Mouse (Mus musculus) cerebellum, postnatal 14 days (tissue): ENCODE measurements at regions not wholly inside any gene's neighbourhood (a gene's known extent, or its start where the extent isn't known, plus 50 kb on each side); places are given as distances from the start of the nearest gene placed in this dataset.

Source experiments
- DNase-seq, 2 experiments: peaks; one replicate each; pipeline ENCODE4 v3.0.0; 2021; ENCODE audit warnings: mixed read lengths in 2 of 2

DNA sequence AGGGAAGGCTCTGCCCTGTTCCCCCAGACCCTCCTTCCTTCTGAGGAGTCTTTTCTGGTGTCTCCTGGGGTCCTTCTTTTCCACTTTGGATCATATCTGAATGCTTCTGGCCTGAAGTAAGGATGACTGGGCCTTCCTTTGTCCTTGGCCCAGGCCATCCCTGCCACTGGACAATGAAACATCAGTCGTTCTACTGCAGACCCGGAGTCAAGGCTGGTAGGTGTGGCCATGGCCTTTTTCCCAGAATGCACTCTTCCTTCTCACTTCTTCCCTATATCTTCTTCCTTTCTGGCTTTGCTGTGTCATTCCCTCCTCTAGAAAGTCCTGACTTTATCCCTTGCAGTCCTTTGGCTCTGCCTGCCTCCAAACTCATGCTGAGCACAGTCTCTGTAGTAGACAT, 151.2 kb upstream of the Frmd6 start:
- no peak for DNase-seq

DNA sequence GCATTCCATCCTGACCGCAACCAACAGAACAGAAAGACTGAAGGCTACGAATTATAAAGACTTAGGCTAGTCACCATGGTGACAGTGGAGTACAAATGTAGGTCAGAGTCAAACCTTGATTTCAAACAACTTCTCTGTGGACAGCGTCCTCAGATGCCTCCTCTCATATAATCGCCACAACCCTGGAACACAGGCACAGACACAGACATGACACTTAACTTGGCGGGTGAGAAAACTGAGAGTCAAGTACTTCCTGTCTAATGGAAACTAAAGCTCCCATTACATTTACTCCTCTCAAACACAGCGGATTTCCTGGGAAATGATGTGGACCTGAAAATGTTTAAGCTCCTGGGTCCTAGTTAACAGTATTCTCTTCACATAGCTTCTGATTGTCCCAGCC, 149.5 kb upstream of the Frmd6 start:
- no peak for DNase-seq

DNA sequence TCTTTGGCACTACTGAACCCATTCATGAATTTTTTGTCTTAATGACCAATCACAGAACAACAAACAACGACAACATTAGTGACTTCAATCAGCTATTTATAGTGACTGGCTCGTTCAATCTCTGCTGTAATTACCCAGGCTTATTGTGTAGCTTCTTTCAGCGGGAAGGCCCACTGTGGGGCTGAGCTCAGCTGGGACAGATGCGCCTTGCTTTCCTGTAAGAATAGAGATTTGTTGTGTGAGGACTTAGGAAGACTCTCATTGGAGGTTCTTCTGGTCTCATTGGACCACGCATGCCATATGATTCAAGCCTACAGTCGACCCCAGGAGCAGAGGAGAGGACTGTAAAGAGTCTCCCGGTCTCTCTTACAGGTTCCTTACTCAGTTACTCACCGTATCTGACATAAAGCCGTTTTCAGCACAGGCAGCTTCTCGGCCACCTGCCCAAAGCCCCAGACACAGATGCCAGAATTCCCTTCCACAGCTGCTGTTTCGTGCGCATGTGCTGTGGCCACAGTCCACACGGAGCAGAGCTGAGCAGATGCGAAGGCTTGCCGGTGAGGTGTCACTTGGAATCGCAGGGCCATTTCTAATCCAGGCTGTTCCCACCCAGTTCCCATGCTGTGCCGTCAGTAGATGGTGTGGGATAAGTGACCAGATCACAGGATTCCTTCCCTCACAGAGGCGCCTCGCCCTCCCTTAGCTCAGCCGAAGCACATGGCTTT, 145.5 kb upstream of the Frmd6 start:
- peak; percentile 40 to 59 for DNase-seq

DNA sequence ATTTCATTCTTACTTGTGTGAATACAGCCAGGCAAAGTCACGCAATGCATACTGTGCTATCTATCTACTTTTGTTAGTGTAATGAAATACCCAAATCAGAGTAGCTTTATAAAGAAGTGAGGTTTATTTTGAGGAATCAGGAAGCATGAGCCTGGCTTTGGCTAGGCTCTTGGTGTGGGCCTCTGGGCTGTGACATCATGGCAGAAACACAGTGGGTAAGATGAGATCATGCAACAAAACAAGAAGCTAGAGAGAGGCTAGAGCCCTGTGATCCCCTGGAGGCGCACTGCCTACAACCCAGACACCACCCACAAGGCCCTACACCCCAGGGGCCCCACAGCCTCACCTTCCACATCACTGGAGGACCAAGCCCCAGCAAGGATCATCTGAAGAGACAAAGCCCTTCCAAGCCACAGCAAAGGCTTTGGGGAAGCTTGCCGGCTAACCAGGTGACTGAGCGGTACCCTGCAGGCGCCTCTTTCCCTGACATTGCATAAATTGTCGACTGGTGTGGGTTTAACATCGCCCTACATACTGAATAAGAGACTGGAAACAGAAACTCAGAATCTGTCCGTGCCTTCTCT, 143.8 kb upstream of the Frmd6 start:
- no peak for DNase-seq

DNA sequence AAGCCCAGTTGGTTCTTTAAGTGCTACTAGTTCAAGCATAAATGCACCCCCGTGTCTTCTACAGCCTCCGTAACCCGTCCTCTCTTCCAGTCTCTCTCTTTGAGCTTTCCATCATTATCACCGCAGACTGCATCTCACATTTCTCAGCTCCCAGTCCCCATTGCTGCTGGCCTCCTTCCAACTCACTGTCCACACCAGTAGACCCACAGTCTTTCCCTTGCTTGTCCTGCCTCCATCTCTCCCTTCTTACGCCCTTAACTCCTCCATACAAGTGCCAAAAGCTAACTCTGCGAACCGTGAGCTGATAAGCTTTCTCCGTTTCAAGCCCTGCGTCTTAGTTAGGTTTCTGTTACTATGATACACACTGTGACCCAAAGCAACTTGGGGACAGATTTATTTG, 141.0 kb upstream of the Frmd6 start:
- DNase-seq, result no peak

DNA sequence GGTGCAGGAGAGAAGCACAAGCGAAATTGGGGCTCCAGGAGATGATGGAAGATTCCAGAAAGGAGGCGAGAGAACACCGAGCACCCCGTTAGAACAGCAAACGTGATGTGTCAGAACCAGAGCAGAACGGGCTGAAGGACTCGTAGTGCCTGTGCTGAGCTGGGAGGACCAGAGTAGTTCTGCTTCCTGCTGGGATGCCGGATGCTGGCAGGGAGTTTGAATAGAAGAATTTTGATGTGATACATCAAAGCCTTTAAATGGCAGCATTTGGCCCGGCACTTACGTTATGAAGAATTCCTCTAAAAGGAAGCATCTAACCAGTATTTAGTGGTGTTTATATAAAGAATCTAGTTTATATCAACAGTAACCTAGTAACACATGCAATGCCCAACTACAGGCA, 139.9 kb upstream of the Frmd6 start:
- DNase-seq, result peak in 1 of 2 experiments; percentile 10

DNA sequence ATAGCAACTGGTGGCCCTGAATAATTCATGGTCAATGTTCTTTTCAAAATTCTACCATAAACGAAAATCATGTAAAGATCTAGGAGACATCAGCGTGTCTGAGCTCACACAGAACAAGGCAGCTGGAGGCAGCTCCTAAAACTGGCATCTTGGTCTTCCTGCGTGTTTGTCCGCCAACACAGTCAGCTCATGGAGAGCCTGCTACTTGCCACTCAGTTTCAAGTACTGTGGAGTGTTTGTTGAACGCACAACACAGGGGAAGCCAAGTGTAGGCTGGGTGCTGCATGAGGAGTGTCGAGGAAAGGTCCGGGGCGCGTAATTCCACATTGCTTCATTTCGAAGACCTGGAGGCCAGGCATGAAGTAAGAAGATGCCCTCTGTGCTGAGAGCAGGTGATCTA, 139.0 kb upstream of the Frmd6 start:
- DNase-seq, result no peak

DNA sequence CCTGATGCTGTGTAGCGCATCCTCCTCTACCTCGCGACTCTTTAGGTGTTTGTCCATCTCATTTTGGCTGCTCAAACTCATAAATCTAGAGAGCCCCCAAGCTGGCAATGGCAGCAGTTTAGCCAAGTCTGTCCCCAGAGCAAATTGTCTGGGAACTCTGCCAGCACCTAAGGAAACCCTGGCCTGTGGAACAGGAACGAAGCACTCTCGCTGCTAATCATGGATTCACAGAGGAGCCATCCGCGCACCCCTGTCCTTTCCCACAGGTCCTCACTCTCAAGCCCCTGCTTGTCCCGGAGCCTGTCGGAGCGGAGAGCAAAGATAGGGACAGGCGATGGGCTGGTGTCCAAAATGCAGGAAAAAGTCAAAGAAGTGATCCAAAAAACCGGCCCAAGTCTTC, 138.3 kb upstream of the Frmd6 start:
- DNase-seq, result peak; percentile 70 to 74

DNA sequence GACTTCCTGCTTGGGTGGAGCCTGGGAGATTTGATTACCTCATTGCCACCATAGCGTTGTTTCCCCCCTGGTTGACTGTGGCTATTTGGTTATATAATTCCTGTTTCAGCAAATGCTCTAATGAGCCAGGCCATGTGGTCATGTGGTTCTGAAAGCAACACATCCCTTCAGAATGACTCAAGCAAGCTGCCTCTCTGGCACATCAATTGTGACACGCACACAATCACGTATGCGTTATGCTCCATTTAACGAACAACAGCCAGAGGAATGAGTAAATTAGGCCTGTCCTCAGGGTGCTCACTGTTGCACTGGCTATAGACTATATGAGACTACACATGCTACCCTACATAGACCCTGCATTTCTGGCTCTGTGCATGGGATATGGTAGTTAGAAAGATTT, 130.2 kb upstream of the Frmd6 start:
- DNase-seq, result no peak

DNA sequence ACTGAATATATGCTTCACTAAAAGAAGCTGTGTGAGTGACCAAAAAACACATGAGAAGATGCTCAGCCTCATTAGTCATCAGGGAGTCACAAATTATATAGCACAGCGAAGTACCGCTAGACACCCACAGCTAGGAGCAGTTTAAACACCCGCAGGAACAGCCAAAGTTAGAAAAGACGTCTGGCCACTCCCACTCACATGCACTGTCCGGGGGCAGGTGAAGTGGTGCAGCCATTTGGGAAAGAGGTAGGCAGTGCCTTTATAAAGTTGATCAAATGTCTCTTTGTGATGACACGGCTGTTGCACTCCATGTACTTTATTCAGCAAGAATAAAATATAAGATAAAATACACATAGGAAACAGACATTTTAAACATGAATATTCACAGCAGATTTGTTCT, 129.1 kb upstream of the Frmd6 start:
- no peak for DNase-seq

DNA sequence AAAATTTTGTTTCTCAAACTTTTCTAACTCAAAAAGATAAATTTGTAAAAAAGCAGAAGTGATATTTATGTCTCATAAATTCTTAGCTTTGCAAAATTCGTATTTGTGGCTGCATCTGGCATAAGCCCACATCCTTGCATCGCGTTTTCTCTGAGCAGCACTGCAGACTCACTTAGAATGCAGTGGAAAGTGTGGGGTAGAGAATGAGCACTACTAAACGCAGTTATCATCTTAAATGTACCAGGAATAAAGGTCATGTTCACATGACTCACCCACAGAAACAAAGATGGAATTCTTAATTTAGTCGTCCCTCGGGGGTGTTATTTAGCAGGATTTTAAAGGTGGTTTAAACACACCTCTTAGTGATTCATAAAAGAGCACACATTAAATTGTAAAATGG, 126.8 kb upstream of the Frmd6 start:
- DNase-seq, result no peak

DNA sequence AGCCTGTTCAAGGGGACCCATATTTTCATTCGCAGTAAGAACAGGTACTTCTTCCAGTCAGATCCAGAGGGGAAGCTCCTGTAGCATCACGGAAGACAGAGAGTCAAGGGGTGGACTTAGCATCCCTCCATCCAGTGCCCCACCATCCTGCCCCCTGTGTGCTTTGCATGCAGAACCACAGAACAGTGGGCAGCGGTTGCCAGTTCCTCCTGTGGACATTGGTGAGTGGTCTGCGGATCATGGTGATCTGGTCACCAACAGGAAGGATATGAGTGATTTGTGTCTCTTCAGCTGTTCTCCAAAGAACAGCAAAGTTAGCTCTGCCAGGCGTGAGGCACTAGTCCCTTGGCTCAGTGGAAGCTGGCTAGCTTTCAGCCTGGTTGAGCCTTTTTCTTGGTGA, 122.8 kb upstream of the Frmd6 start:
- no peak for DNase-seq

DNA sequence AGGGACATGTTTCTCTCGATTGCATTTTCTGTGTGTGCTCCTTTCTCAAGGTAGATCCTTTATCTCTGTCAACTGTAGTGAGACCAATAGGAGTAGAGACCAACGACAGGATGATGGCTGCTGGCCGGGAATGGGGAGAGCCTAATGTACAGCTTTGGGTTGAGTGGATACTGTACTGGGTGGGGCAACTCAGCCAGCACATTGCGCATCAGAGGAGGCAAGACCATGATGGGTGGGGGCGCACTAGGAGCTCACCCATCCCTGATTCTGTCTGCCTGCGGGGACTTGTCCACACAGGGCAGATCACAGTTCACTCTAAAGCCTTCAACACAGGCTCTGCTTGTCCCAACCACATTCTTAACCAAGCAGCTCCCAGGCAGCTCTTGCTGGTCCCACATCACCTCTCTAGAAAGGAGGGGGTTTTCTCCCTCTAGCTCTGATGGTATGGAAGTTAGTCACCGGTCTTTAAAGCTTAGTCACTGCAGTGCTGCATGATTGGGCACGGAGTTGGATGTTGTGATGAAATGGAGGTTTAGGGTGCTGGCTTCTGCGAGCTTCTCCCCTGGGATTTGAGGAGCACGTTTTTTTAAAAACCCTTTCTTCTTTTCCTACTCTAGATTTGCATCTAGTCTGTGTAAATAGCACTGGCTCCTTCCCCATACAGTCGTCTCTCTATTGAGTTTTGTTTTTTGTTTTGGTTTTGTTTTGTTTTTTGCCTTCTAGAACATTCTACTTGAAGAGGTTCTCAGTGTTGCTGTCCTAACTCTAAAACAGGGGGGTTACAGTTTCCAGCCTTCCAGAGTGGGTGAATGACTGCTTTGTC, 118.3 kb upstream of the Frmd6 start:
- no peak for DNase-seq

DNA sequence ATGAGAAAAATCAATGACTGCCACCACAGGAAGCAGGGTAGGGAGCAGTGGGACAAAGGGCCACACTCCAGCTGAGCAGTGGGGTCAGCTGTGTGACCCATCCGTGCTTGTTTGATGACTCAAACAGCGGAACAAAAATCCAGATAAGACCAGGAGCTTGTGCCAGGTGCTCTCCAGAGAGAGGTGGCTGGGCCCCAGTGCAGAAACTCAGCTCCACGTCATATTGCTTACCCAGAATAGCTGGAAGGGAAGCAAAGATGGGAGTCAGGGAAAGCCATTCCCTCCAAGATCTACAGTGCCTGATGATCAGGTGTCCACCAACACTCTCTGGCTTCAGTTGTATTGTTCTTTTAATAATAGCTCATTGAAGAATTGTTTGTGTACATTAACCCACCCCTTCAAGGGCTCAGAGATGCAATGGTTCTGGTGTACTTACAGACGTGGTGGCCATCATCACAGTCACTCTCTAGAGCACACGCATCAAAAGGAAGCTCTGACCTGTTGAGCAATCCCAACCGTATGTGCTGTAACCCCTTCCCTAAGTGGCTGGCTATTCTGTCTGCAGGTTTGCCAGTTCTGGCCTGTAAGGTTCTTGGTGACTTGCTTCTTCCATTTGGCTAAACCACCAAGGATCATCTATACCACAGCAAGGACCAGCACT, 117.6 kb upstream of the Frmd6 start:
- DNase-seq, result no peak

DNA sequence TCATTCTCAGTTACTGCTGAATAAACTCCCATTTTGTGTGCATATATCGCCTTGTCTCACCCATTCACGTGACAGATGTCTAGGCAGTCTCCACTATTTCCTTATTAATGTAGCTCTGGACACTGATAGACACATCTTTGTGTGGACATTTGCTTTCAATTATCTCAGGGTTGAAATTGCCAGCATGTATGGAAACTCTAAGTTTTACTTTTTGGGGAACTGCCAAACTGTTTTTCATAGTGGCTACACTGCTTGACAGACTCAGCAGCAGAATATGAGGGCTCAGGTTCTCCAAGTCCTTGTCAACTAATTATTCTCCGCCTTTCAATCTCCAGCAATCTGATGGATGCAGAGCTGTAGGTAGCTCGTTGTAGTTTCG, 117.0 kb upstream of the Frmd6 start:
- DNase-seq, result no peak

DNA sequence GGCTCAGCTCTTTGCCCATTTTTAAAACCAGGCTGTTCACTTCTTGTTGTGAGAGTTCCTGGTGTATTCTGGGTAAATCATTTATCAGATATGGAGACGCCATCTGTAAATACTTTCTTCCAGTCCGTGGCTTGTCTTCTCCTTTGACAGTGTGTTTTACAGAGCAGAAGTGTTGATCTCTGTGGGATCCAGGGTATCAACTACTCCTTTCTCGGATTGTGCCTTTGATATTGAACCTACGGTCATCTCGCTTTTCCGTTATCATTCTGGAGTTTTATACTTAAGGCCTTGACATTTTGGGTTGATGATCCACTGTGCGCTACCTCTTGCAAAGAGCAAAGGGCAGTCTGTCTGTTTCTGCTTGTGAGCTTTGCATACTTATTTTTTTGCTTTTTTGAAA, 115.0 kb upstream of the Frmd6 start:
- no peak for DNase-seq

DNA sequence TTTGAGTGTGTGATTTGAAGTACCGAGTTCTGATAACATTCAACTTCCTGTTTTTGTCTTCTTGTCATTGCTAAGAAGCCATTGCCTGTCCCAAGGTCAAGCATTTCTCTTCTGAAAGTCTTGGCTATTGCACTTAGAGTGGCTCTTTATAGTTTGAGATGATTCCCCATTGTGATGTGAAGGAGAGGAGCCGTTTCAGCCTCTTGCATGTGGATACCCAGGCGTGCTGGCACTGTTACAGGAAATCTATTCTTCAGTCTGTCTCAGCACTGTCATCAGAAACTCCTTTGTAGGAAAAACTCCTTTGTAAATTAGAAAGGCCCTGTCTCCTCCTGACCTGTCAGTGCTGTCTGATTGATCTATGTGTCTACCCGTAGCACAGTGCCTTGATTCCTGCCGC, 114.3 kb upstream of the Frmd6 start:
- no peak for DNase-seq

DNA sequence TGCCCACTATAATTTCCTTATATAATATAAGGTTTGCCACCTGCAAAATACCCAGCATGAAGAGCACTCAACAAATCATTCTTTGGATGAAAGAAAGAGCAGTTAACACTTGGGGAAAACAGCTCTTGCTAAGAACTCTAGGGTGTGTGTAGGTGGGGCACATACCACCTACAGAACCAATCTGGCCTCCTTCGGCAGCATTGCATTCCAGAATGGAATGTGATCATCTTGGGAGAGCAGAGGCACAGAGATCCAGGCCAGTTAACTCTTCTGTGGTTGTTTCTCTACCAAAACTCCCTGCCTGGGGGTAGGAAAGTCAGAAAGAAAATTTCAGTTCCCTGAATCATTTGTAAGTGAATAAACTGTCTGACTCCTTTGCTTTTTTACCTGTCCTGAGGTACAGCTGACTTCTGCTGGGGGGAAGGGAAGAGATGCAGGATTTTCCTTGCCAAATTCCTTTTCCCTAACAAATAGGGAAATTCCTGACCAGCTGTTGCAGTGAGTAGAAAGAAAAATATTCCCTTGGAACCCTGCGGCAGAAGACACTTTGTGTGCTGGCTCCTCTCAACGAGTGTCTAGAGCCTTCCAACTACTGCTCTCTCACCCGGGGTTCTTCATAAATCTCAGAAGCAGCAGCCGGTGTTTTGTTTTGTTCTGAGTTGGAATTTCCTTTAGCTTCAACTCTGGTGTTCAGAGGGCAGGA, 112.8 kb upstream of the Frmd6 start:
- DNase-seq, result no peak

DNA sequence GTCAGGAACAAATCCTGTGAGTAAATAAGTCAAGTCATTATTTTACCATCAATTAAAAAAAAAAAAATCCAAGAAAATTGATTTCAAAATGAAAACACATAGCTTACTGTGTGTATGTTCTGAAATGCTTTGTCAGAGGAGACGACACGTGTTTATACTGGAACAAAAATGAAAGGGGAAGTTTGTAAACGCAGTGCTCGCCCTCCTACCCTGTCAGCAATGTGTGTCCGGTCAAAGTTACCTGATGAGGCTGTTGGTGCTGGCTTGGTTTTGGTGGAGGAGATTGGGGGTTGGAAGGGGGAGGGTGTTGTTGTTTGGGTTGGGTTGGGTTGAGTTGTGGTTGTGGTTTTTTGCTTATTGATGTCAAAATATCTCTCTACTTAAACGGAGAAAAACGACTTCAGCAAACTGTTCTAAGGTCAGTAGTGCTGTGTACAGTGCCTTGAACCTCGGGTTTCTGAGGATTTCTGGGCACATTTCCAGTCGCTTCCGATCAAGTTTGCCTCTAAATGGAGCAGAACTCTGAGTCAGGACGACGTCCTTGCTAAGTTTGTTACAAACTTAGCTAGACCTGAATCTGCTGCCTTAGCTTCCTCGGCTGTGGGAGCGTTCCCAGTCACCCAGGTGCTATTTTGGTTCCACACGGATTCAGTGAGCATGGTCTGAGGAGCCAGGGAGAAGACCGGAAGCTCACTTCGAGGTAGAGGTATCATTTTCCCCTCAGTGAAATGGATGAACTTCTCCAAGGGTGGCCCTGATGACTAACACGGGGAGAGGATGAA, 111.6 kb upstream of the Frmd6 start:
- DNase-seq, result no peak

DNA sequence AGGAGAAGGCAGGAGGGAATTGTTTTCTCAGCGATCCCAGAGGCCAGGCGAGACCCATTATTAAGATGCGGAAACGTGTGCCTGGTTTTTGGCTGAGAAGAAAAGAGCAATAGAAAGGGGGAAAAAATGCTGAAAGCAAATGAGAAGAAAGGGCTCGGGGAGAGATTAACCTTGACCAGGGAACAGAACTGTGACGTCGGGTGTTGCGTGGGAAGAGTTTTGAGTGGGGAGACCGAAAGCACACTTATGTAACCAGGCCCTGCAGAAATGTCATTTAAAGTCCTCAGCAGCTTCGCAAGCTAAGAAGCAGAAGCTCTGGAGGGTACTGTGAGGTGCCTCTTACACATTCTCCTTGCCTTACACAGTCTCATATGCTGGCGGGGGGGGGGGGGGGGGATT, 111.0 kb upstream of the Frmd6 start:
- DNase-seq, result no peak

DNA sequence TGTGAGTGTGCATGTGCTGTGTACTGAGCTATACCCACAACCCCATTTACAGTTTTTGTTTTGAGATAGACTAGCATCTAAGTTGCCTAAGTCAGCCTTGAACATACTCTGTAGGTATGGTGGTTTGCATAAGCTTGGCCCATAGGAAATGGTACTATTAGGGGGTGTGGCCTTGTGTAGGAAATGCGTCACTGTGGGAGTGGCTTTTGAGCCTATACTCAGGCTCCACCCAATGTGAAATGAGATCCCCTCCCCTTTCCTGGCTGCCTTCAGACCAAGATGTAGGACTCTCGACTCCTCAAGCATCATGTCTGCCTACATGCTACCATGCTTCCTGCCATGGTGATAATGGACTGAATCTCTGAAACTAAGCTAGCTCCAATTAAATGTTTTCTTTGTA, 109.5 kb upstream of the Frmd6 start:
- DNase-seq, result no peak

DNA sequence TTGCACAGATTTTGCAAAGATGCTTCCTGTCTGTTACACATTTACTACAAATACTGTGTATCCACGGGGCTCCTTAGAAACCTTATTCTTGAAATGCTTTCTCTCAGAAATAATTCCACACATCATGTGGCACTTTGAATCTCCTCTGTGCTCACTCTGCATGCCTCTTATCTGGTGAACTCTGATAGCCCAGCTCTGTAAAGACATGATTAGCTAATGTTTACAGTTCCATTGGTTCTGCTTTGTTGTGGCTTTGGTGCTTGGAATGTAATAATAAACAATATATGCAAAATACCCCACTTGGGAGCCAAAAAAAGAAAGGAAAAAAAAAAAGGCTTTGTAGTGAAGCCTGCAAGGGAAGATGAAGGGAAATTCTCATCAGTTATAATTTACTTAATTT, 106.7 kb upstream of the Frmd6 start:
- DNase-seq, result no peak
